ENCODE assay signal across 28 mouse cellular contexts in the genomic region with DNA sequence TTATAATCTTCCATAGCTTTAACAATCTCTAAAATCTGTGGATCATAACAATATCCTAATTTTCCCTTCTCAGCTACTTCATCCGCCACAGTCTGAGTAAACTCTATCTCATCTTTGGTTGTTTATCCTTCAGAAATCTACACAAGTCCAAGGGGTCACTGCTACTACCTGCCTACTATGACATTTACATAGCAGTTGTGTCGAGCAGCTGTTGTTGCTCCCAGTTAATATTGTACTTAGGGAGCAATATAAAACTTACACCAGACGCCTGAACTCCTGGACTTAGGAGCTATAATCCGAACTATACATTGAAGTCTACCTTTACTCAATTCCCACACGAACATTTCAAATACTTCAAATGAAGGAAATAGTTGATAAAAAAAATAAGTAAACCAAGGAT.
DNase-seq lines count a peak whose midpoint lies in the region; ATAC-seq and TF ChIP-seq lines count a peak whose summit lies in the region.
"Had no signal": no experiment of that assay in that cellular context is flagged by ENCODE, and none has a peak within 500 bp of the region (broad histone marks: within the 10 kb centered on the region; RNA-seq: fewer than 3 reads in every experiment).

No protein-coding gene starts in this region.

- TF ChIP-seq CTCF in intestine, postnatal 0 days (IDR thresholded peaks at IDR 0.05; ENCODE audit: low read depth) = no peak

- no peak overlapping the region for H3K9ac ChIP-seq in kidney, embryonic 15.5 days
- no peak overlapping the region for H3K9ac ChIP-seq in intestine, embryonic 15.5 days
- no peak overlapping the region for H3K9ac ChIP-seq in intestine, postnatal 0 days (ENCODE audit: low read depth, low read length)
- H3K9ac ChIP-seq: embryonic facial prominence, embryonic 13.5 days; embryonic facial prominence, embryonic 15.5 days; forebrain, embryonic 12.5 days had no signal

- no peaks in the 10 kb centered on the region for H3K4me1 ChIP-seq in kidney, embryonic 15.5 days
- no peaks in the 10 kb centered on the region for H3K4me1 ChIP-seq in intestine, embryonic 15.5 days (replicated peaks)
- H3K4me1 ChIP-seq in intestine, postnatal 0 days (replicated peaks; ENCODE audit: control insufficient read depth, insufficient read depth, low read length) = no peaks in the 10 kb centered on the region
- H3K4me1 ChIP-seq: embryonic facial prominence, embryonic 13.5 days; embryonic facial prominence, embryonic 15.5 days; forebrain, embryonic 10.5 days; forebrain, embryonic 12.5 days had no signal

- no peak overlapping the region for H3K4me3 ChIP-seq in kidney, embryonic 15.5 days (replicated peaks)
- no peak overlapping the region for H3K4me3 ChIP-seq in intestine, embryonic 15.5 days (replicated peaks)
- H3K4me3 ChIP-seq in intestine, postnatal 0 days (ENCODE audit: low read depth, low read length) = no peak overlapping the region
- H3K4me3 ChIP-seq: embryonic facial prominence, embryonic 13.5 days; embryonic facial prominence, embryonic 15.5 days; erythroblast, embryonic 14.5 days; forebrain, embryonic 10.5 days; forebrain, embryonic 12.5 days had no signal

- no peaks in the 10 kb centered on the region for H3K27me3 ChIP-seq in kidney, embryonic 15.5 days
- H3K27me3 ChIP-seq in intestine, embryonic 15.5 days (replicated peaks) = no peaks in the 10 kb centered on the region
- H3K27me3 ChIP-seq in intestine, postnatal 0 days (replicated peaks; ENCODE audit: control insufficient read depth, insufficient read depth, low read length) = no peaks in the 10 kb centered on the region
- H3K27me3 ChIP-seq: CH12.LX; embryonic facial prominence, embryonic 13.5 days; embryonic facial prominence, embryonic 15.5 days; forebrain, embryonic 12.5 days; Patski had no signal

- DNase-seq in kidney, postnatal 10 days = no peak
- DNase-seq in frontal cortex, postnatal 25 days (ENCODE audit: low spot score in 2 of 2) = no peak
- no peak for DNase-seq in layer of hippocampus, postnatal 25 days (ENCODE audit: extremely low spot score in 1 of 2, low spot score in 1 of 2)
- DNase-seq: adrenal gland, adult 8-10 months; adrenal gland, postnatal 14 days; adrenal gland, postnatal 36 days; B cell, adult 2 months; cerebellum, adult 11-12 months; cerebellum, adult 2 months; cerebellum, adult 9-11 months; cerebellum, postnatal 14 days; cerebellum, postnatal 36 days; embryo, embryonic 11 days had no signal

- no peaks in the 10 kb centered on the region for H3K9me3 ChIP-seq in kidney, embryonic 15.5 days (replicated peaks)
- no peaks in the 10 kb centered on the region for H3K9me3 ChIP-seq in intestine, embryonic 15.5 days
- no peaks in the 10 kb centered on the region for H3K9me3 ChIP-seq in intestine, postnatal 0 days (ENCODE audit: control insufficient read depth)
- H3K9me3 ChIP-seq: embryonic facial prominence, embryonic 13.5 days; embryonic facial prominence, embryonic 15.5 days; forebrain, embryonic 10.5 days; forebrain, embryonic 12.5 days; G1E had no signal

- 61% methylated on average over 5 of the region's 5 CpGs for WGBS in kidney, embryonic 15.5 days
- WGBS in intestine, embryonic 15.5 days = 43% methylated on average over 5 of the region's 5 CpGs
- WGBS in intestine, postnatal 0 days = 30% methylated on average over 5 of the region's 5 CpGs

- no peaks in the 10 kb centered on the region for H3K36me3 ChIP-seq in kidney, embryonic 15.5 days
- no peaks in the 10 kb centered on the region for H3K36me3 ChIP-seq in intestine, embryonic 15.5 days
- no peaks in the 10 kb centered on the region for H3K36me3 ChIP-seq in intestine, postnatal 0 days (ENCODE audit: control insufficient read depth, insufficient read depth)
- H3K36me3 ChIP-seq: embryonic facial prominence, embryonic 13.5 days; embryonic facial prominence, embryonic 15.5 days; forebrain, embryonic 10.5 days; forebrain, embryonic 12.5 days; G1E had no signal

- no peak overlapping the region for H3K27ac ChIP-seq in kidney, embryonic 15.5 days
- H3K27ac ChIP-seq in intestine, embryonic 15.5 days = no peak overlapping the region
- 0 out of 2 replicates have a peak overlapping the region, but pooled peaks have one; percentile 2 for H3K27ac ChIP-seq in intestine, postnatal 0 days (ENCODE audit: low read depth, low read length)
- H3K27ac ChIP-seq: embryonic facial prominence, embryonic 13.5 days; embryonic facial prominence, embryonic 15.5 days; forebrain, embryonic 10.5 days; forebrain, embryonic 12.5 days had no signal

- no peak overlapping the region for H3K4me2 ChIP-seq in kidney, embryonic 15.5 days
- H3K4me2 ChIP-seq in intestine, embryonic 15.5 days (replicated peaks) = no peak overlapping the region
- H3K4me2 ChIP-seq in intestine, postnatal 0 days (replicated peaks; ENCODE audit: low read depth) = 0 out of 2 replicates have a peak overlapping the region, but pooled peaks have one; percentile 17
- H3K4me2 ChIP-seq: embryonic facial prominence, embryonic 13.5 days; embryonic facial prominence, embryonic 15.5 days; forebrain, embryonic 12.5 days had no signal

- 0 out of 2 replicates have a peak, but pooled peaks have one; percentile 6 for ATAC-seq in kidney, embryonic 15.5 days (replicated peaks; ENCODE audit: low FRiP score)
- peak; percentile 97 for ATAC-seq in intestine, embryonic 15.5 days
- peak; percentile 98 for ATAC-seq in intestine, postnatal 0 days
- ATAC-seq: activated CD4-positive, CD25-positive, alpha-beta regulatory T cell, adult 4 months; CD4-positive, CD25-positive, alpha-beta regulatory T cell, adult 4 months; forebrain, embryonic 14.5 days; forebrain, embryonic 16.5 days; Patski had no signal

Comparison
In these comparisons a context has a peak if more than half of its experiments do, and no peak if none do; other contexts are left out.
1. ATAC-seq: peak in every context shown above with its lines; median percentile 98 in intestine, postnatal 0 days; 97 in intestine, embryonic 15.5 days; 6 in kidney, embryonic 15.5 days.